Mouse (Mus musculus): ENCODE results near the gene Rpl10a.
"Not testable (repeated sequence)": the region's sequence is repeated elsewhere in the genome, so short reads cannot be mapped to it uniquely, and the experiment has no call there.

GRCm38 (mm10) chr17:28358576-28359261 is 30.4 kb downstream of the Rpl10a start:
- TF ChIP-seq POLR2A (IDR thresholded peaks at IDR 0.05; ENCODE audit: borderline replicate concordance, insufficient read depth, low read length); CTCF (IDR thresholded peaks at IDR 0.05; ENCODE audit: borderline replicate concordance, insufficient read depth, low read depth, low read length): not testable (repeated sequence)
